Mouse (Mus musculus) layer of hippocampus, postnatal 36 days (tissue): ENCODE data around the gene Fkbp9. TPM values are rescaled to one million over a fixed set of nuclear protein-coding genes. Genes with fewer than 3 reads are reported as not detected.
"Not testable (repeated sequence)": the region's sequence is repeated elsewhere in the genome, so short reads cannot be mapped to it uniquely, and the experiment has no call there.

Experiments used
- DNase-seq, 2 experiments: peaks; one replicate each; pipeline ENCODE4 v3.0.0; 2022
- total RNA-seq, 2 experiments: library from RNA; stranded (reverse); gene quantifications; 2 replicates each; pipeline ENCODE4 v1.2.3; 2021

Fkbp9 gene
- total RNA-seq, 2 experiments from 2014 or later = 24.6 to 27.3 TPM

DNA sequence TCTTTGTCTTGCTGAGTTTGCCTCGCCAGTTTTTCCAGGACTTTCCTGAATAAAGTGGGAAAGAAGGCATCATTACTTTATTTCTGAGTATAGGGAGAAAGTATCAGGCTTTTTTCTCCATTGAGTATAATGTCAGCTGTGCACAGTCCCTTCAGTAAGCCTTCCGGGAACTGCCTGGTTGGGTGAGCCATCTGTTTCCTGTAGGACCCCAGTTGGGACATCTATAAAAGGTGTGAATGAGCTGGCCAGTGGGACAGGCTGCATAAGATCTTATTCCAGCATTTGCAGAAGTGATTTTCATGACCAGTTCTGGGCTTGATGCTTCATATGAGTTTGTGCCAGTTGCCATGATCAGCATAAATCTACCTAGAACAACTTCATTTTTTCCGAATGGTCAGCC lies 11.4 kb downstream of the Fkbp9 start:
- no peak for DNase-seq

DNA sequence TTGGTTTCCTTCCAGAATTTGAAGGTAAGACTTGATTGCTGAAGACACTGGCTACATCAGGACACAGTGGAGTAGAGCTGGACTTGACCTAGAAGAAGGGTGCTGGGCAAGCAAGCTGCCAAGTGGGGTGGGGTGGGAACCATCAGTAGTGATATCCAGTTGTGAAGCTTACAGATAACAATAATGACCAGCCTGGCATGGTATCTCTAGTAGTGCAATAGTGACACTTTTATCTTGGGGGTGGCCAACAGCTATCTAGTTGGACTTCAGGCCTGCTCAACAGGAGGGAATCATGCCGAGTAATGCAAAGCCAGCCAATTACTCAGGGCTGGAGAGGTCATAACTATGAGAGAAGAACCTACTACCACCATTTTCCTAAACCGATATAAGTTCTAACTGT lies 12.5 kb downstream of the Fkbp9 start:
- no peak for DNase-seq

DNA sequence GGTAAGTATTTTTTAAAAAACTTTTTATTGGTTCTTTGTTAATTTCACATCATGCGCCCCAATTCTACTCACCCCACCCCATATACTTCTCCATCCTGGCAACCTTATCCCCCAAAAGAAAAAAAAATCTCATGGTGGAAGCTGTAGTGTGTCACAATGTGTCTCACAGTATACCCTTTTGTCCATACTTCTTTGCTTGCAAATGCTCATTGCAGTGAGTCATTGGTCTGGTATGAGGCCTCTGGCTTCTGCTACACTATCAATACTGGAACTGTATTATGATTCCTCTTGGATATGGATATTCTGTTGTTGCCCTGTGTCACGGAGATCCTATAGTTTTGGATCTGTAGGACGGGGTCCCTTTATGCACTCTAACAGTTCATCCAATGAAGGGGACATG lies 17.1 kb downstream of the Fkbp9 start:
- DNase-seq = no peak

DNA sequence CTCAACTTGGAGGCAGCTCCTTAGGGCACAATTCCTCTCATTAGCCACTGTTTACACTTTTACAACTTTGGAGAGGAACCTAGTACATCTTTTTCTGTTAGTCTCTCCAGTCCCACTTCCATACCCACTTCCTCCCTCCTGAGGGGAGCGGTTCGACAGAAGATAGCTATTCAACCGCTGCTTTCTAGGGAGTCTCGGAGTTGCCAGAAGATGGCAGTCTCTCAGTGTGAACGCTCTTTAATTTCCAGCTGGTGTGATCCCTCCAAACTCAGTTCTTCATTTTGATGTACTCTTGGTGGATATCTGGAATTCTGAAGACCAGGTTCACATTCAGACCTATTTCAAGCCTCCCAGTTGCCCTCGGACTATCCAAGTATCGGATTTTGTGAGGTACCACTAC lies 18.5 kb downstream of the Fkbp9 start:
- DNase-seq = no peak

DNA sequence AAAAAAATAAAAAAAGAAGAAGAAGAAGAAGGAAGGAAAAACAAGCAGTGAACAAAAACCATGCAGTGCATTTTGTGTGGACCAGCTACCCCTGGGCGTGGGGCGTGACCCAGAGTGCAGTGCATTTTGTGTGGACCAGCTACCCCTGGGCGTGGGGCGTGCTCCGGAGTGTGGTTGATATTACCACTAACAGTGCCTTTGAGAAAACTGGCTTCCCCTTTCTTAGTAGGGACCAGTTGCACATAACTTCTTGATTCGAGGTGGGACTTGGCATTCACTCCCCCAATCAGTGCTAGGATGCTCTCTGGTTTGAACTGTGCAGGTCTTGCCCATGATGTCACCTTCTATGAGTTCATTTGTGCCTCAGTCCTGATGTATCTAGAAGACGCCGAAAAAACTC lies 22.9 kb downstream of the Fkbp9 start:
- DNase-seq = no peak

DNA sequence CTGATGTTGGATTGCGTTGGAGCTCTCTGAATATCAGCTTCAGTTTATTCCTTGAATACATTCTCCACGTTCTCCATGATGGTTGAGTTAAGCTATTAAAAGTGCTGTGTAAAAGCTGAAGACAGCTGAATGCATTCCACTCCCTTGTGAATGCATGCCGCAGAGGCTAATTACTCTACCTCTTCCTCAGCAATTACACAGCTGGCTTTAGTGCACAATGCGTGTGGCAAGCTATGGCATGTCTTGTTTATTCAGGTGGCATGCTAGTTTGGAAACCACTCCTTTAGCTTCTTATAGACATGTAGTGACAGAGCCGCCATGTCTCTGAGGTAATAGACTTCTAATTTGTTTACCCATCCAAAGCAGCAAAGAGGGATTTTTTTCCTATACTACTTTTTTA lies 24.9 kb downstream of the Fkbp9 start:
- no peak for DNase-seq

DNA sequence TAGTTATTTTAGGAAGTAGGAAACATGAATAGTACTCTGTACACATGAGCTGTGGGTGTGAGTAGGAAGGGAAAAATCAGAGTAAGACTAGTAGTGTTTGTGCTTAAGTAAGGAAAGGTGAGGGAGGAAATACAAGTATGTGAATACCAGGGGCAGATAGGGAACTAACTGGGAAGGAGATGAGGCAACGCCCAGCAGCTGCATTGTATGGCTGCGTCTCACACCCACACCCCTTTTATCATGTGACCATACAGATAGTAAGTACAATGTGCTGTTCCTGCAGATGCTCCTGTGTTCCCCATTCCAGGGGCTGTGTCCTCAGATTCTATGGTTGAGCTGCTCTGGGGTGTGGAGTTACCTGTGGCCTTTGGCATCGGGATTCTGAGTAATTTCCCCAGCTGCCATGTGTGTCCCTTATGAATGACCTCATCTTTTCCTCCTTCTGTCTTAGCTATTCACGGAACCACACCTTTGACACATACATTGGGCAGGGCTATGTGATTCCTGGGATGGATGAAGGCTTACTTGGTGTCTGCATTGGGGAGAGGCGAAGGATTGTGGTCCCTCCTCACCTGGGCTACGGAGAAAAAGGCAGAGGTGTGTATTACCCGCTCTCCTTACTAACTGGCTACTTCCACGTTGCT lies 28.5 kb downstream of the Fkbp9 start:
- DNase-seq = no peak

DNA sequence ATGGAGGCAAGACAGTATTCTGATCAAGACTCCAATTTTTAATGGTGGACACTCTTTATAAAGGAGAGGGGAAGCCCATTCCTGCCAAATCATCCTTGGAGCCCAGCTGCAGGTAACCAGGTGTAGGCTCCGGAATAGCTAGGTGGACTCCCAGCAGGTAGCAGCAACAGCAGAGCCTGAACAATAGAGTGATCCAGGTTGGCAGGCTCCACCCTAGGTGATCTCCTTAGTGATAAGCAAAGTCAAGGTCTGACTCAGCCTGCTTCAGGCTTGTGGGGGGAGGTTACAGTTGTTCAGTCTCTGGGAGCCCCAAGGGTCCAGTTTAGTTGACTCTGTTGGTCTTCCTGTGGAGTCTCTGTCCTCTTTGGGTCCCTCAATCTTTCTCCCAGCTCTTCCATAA lies 35.0 kb downstream of the Fkbp9 start:
- DNase-seq = not testable (repeated sequence)

DNA sequence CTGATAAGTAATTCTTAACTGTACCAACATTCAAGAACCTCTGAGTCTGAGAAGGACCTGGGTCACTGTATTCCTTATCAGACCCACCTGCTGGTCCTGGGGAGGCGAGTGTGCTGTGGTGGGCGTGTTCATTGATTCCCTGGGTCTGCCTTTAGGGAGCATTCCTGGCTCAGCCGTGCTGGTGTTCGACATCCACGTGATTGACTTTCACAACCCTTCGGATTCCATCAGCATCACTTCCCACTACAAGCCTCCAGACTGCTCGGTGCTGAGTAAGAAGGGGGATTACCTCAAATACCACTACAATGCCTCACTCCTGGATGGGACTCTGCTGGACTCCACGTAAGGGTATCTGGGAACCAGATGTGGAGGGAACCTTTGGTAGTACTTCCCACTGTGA lies 36.7 kb downstream of the Fkbp9 start:
- no peak for DNase-seq

DNA sequence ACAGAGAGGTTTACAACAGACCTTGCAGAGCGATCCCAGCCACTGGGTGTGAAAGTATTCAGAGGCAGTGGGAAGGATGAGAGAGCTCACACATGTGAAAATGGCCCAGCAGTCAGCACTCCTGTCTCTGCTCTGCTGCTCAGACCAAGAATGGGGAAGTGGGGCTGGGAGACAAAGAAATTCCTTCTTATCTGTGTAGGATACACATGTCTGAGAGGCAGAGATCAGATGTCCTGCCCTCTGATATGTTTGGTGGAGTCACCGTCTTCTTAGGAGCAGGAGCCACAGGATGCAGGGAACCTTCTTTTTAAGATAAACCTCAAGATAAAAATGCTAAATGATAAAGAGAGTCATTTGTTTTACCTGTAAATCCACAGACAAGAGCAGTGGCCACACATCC lies 38.2 kb downstream of the Fkbp9 start:
- no peak for DNase-seq

DNA sequence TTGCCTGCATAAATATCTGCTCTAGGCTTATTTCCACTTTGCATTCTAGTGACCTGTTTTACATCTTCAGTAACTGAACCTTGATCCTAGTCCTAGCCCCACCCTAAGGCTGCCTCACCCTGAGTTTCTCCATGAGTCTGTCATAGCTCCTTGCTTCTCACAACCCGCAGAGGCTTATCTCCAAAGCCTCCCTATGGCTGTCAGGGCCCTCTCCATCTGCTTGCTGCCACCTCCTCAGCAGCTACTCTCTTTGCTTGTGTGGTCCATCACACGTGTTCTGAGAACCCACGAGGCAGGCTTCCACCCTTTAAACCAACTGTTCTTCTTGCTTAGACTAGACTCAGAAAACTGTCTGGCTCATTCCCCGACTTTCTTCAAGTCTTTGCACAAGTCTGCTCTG lies 45.0 kb downstream of the Fkbp9 start:
- peak in 1 of 2 experiments; percentile 12 for DNase-seq

DNA sequence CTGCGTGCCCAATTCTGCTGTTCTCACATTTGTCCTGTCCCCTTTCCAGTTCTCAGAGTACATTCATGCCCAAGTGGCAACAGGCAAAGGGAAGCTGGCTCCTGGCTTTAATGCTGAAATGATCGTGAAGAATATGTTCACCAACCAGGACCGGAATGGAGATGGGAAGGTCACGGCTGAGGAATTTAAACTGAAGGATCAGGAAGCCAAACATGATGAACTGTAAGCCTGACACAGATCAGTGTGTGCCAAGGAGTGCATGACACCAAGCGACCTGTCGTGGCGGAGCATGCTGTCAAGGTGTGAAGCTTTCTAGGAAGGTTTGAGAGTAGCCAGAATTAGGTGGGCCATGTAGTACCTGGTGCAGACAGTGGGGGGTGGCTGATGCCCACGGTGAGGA lies 46.1 kb downstream of the Fkbp9 start:
- DNase-seq = no peak

DNA sequence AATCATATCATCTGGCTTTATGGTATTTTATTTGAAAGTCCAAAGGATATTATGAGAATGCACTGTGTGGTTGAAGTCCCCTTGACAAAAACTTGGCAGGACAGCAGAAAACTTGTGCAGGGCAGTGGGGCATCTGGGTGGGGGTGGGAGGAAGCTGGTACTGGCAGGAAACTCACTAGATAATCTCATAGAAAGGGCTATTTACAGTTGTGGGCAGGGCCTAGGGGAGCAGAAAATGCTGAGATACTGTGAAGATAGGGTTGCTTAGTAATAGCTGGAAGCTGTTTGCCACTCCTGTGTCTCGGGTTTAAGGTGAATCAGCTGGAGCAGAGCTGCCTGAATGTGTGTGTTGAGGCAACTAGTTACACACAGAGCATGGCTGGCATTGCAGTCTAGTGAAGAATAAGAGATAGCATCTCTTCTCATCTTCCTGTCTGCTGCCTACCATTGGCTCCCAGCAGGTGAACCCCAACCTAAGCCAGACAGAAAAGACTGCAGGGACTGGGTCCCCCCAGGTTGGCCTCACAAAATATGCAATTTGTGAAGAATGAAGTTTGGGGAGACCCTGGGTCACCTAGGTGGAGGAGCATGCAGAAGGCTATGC lies 47.6 kb downstream of the Fkbp9 start:
- DNase-seq = no peak

DNA sequence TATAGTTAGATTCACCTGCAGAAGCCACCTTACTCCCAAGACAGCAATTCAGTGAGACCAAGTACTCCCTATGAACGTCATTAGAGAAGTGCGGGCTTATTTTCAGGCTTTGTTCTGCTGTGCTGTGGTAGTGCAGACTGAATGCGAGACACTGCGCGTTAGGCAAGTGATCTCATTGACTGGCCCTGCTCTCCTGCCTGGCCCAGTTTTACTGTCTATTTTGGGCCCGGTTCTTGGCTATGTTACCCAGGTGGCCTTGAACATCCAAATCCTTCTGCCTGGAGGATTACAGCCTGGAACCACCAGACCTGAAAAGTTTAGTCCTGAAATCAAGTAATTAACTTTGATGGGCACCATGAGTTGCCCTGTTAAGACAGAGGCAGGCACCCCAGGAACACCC lies 56.7 kb downstream of the Fkbp9 start:
- no peak for DNase-seq

DNA sequence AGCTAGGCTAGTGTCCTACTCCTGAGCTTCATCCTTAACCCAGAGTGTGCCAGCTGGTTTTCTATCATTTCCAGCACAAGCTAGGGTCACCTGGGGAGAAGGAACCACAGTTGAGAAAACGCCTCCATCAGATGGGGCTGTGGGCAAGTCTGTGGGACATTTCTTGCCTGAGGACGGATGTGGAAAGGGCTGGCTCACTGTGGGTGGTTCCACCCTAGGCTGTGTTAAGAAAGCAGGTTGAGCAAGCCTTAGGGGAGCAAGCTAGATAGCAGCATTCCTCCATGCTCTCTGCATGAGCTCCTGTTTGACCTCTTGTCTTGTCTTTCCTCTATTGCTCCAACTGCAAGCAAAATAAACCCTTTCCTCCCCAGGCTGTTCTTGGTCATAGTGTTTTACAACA lies 58.9 kb downstream of the Fkbp9 start:
- no peak for DNase-seq

DNA sequence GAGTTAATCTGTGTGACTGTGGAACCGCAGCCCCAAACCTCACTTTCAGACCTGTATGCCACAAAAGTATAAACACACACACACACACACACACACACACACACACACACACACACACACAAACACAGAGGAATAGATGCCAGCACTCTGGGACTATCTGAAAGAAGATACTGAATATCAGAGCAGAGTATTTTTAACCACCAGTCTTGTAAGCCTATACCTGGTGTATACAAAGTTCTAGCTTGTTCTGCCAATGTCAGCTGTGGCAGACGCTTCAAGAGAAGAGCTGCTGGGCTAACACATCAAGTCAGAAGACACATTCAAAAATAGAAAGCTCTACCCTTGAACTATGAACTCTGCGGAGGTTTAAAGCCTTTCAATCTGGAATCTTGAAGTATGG lies 67.7 kb downstream of the Fkbp9 start:
- no peak for DNase-seq

DNA sequence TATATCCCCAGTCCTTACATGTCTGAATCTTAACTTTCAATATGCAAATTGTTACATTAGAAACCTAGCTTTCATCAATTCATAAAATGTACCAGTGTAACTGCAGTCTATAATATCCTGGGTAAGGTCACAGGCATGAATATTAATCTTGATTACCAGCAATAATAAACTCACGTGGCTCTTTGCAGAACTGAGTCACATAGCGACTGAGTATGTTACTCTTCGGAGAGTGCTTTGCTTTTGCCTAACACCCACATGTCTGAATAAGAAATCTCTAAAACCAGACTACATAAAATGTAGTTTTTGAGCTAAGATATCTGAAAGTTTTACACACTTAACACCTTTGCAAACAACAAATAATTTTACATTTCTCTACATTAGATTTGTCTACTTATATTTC lies 69.5 kb downstream of the Fkbp9 start:
- DNase-seq = no peak

DNA sequence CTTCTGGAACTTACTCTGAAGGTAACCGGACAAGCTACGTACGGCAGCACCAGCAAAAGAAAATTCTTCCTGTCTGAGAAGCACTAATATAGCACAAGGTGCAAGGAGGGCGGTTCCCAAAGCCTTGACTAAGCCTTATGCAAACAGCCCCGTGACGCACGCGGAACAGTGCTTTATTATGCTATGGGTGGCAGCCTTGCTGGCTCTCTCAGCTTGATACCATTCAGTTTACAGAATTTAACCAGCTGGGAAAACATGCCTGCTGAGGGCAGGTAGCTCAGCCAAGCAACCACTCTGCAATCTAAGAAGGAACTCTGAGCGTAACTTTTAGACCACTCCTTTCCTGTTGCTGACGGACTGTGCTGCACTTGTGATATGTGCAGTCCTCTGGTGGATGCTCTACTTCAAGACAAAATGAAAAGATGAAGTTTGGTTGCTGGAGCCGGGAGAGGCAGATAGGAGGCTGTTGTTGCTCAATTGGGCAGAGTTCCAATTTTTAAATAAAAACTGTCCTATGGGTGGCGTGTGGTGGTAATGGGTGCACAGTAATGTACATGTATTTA lies 70.0 kb downstream of the Fkbp9 start:
- DNase-seq = peak; percentile 16 to 19

DNA sequence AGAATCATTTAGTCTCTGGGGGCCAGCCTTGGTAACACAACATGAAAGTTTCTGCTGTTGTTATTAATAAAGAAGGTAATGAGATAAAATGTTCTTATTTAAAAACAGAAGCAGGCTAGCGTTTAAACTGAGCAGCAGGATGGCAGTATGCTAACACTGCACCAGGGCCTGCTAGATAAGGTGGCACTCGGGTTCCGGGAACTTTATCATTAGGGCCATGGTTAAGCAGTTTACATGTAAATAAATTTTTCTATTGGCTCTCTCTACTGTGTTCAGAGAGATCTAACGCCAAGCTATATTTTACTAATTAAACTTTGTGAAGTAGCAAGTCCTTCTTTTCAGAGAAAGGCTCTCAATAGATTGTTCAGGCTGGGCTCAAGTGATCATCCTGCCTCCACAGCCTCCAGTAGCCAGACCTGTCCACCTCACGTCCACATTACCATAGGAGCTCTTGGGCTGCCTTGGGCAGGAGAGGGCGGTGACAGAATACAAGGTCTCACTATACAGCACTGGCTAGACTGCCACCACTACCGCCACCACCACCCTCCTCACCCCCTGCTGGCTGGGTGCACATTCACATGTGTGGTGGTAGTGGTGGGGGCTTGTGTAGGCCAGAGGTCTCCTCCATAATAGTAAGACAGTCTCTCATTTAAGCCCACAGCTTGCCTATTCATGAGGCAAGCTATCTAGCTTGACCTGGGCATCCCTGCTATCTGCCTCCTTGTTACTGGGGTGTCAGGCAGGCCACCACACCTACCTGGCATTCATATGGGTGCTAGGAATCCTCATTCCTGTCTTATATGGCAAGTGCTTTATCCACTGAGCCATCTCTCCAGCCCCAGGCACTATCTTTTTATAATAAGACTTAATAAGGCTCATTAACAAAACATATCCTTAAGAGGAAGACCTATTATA lies 71.0 kb downstream of the Fkbp9 start:
- no peak for DNase-seq

DNA sequence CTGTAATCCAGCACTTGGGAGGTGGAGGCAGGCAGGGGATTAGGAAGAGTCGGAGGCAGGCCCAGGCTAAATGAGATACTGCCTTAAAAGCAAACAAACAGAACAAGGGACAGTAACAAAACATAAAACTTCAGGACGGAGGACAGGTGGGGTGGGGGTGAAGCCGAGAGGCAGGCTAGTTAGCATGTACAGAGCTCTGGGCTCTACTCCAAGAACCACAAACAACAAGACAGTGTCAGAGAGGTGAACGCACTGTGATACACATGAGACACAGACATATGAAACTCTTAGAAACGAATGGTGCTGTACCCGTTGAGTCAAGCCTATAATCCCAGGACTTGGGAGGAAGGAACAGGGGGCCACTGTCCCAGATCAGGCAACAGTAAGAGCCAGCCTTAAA lies 72.0 kb downstream of the Fkbp9 start:
- no peak for DNase-seq

DNA sequence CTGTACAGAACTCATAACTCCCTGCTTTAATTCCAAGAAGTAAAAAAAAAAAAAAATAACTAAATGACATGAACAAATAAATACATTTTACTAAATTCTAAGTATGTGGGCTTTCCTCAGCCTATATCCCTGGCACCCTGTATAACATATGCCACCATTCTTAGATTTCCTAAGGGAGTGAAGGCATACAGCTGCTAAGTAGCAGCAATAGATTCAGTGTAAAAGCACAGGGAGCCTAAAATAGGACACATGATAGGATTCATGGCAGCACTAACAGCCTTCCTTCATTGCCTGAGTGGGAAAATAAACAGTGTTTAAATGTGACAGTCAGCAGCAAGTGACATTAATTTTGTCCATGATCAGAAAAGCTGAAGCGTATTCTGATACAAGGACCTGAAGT lies 72.5 kb downstream of the Fkbp9 start:
- DNase-seq = no peak

DNA sequence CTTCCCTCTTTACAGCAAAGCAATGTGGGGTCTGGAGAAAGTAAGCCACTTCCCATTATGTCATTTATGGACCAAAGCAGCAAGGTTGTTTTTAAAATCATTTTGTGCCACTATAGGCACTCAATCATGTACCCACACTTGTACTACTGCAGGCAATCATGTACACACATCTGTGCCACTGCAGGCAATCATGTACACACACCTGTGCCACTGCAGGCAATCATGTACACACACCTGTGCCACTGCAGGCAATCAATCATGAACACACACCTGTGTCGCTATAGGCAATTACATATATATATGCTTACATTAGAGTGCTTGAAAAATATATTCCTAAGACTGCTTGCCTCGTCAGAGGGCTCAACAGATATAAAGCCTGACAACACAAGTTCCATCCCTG lies 73.1 kb downstream of the Fkbp9 start:
- DNase-seq = no peak

DNA sequence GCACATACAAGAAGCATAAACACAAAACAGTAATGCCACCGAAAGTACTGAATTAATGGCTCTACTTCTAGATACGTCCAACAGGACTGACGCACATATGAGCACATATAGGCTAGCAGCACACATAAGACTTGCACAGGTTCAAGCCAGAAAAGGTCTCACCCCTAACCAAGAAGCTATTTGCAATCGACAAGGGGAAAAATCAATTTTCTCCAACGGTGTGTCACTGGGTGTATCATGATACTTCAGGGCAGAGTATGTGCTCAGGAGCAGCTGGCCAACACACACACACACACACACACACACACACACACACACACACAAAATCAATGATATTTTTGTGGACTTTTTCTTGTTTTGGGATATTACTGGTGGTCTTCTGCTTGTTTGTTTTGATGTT lies 73.6 kb downstream of the Fkbp9 start:
- DNase-seq = no peak
